Mouse (Mus musculus) layer of hippocampus, postnatal 25 days (tissue): Measurements from ENCODE around the gene Cog7. TPM values are rescaled to one million over a fixed set of nuclear protein-coding genes. Genes with fewer than 3 reads are reported as not detected.

ENCODE experiments used
- total RNA-seq, 2 experiments: library from RNA; stranded (reverse); gene quantifications; 2 replicates each; pipeline ENCODE4 v1.2.3; 2021

Gene Cog7
- total RNA-seq, 2 experiments from 2014 or later = 37.5 to 41.0 TPM

Other genes with a start within 250 kb of the Cog7 start
- gene Scnn1g, start 247.2 kb downstream of the Cog7 start, total RNA-seq = under 1 TPM; 0.07 to 0.16 TPM
- not detected for gene Scnn1b, start 116.7 kb downstream of the Cog7 start, total RNA-seq
- gene Gga2, start 39.5 kb upstream of the Cog7 start, total RNA-seq = 10 to 100 TPM; 26.2 to 30.5 TPM
- 10 to 100 TPM; 50.9 to 61.2 TPM for gene Ubfd1, start 85.5 kb upstream of the Cog7 start, total RNA-seq
- 1 to 10 TPM; 8.6 to 9.5 TPM for gene Ears2, start 85.6 kb upstream of the Cog7 start, total RNA-seq
- 100 to 1,000 TPM; 287 to 320 TPM for gene Ndufab1, start 120.2 kb upstream of the Cog7 start, total RNA-seq
- gene Palb2, start 151.3 kb upstream of the Cog7 start, total RNA-seq = 1 to 10 TPM; 1.3 to 1.4 TPM
- gene Dctn5, start 151.3 kb upstream of the Cog7 start, total RNA-seq = 100 to 1,000 TPM; 100 to 111 TPM
- 1 to 10 TPM; 1.9 to 2.1 TPM for gene Plk1, start 177.7 kb upstream of the Cog7 start, total RNA-seq
- under 1 TPM; 0.30 to 0.45 TPM for gene Ern2, start 204.5 kb upstream of the Cog7 start, total RNA-seq
- 1 to 10 TPM; 2.7 to 2.8 TPM for gene Chp2, start 237.8 kb upstream of the Cog7 start, total RNA-seq